Mouse (Mus musculus) liver, postnatal 0 days (tissue): ENCODE data around the gene Foxp2.

Experiments used
- CTCF ChIP-seq: sonication (generic); IDR thresholded peaks from 2 replicates; pipeline ENCODE4 v1.5.1; 2016; ENCODE audit warnings: antibody characterized with exemption, low read depth
- EP300 ChIP-seq: IDR thresholded peaks from 2 replicates; pipeline ENCODE4 v1.6.1; 2016; ENCODE audit warnings: antibody characterized with exemption, low read depth, mild to moderate bottlenecking

GRCm38 (mm10) chr6:15257893-15258292 lies 356.7 kb downstream of the Foxp2 start:
- TF ChIP-seq CTCF (no peak), EP300 (no peak)
